ENCODE assay signal across 8 mouse cellular contexts in genomic region chr7:140101993-140102860, GRCm38 (mm10). TPM values are rescaled to one million over a fixed set of nuclear protein-coding genes. Genes with fewer than 3 reads are reported as not detected.
DNase-seq lines count a peak whose midpoint lies in the region; ATAC-seq lines count a peak whose summit lies in the region.

Gene Fuom, minus strand, starts transcription at chr7:140102441.

- no peaks in the 10 kb centered on the region for H3K9me3 ChIP-seq in hindbrain, embryonic 14.5 days (ENCODE audit: control insufficient read depth, low read length)

- H3K27me3 ChIP-seq in hindbrain, embryonic 14.5 days (ENCODE audit: control insufficient read depth, insufficient read depth, low read length): no peaks in the 10 kb centered on the region

- peak within 1 kb of the TSS; percentile 28 for H3K4me3 ChIP-seq in hindbrain, embryonic 14.5 days (replicated peaks; ENCODE audit: low read length)

- H3K4me1 ChIP-seq in hindbrain, embryonic 14.5 days (replicated peaks; ENCODE audit: control insufficient read depth, insufficient read depth, low read length): 0 out of 2 replicates have a peak, but pooled peaks cover 10% of the 10 kb centered on the region

- 1% methylated on average over 30 of the region's 30 CpGs for WGBS in hindbrain, embryonic 14.5 days

- H3K4me2 ChIP-seq in hindbrain, embryonic 14.5 days (replicated peaks): peak within 1 kb of the TSS; percentile 56

- peaks cover 23% of the 10 kb centered on the region for H3K36me3 ChIP-seq in hindbrain, embryonic 14.5 days (replicated peaks; ENCODE audit: control insufficient read depth, insufficient read depth)

- peak; percentile 95 for DNase-seq in ZHBTc4 (ENCODE audit: low read depth, low spot score)
- peak; percentile 81 to 84 for DNase-seq in cerebellum, postnatal 36 days
- DNase-seq in frontal cortex, postnatal 36 days (ENCODE audit: low spot score in 2 of 2): peak; percentile 83 to 86
- peak; percentile 69 for DNase-seq in hindbrain, embryonic 14.5 days (ENCODE audit: low spot score)
- peak; percentile 79 to 84 for DNase-seq in left cerebral cortex, adult 18-20 months (ENCODE audit: low spot score in 2 of 2)
- peak; percentile 88 to 89 for DNase-seq in lung, postnatal 4 days
- peak; percentile 60 for DNase-seq in retina, postnatal 7 days (ENCODE audit: low read depth, low spot score)
- peak; percentile 85 to 89 for DNase-seq in urinary bladder, adult 18-20 months (ENCODE audit: low spot score in 2 of 2)

- ATAC-seq in hindbrain, embryonic 14.5 days (ENCODE audit: low FRiP score): peak; percentile 87

- H3K27ac ChIP-seq in hindbrain, embryonic 14.5 days: no peak within 1 kb of the TSS

- H3K9ac ChIP-seq in hindbrain, embryonic 14.5 days: peak within 1 kb of the TSS; percentile 51

RNA-seq across cellular contexts. Expression of gene Fuom, which starts in this region (rescaled TPM):
- polyA plus RNA-seq in hindbrain, embryonic 14.5 days (2014; fragmentation: Nextera tagmentation; extraction: Ambion mirVana): 40.0 and 42.0 TPM in 2 replicates
- 10 to 100 TPM; 51.3 to 51.4 TPM for total RNA-seq in left cerebral cortex, adult 18-20 months (2021)
